Mouse (Mus musculus) MEL (cell line): Measurements from ENCODE around the gene Krt80. TPM values are rescaled to one million over a fixed set of nuclear protein-coding genes. Genes with fewer than 3 reads are reported as not detected.

Experiments used
- DNase-seq: peaks from one replicate; pipeline ENCODE4 v3.0.0; 2011; ENCODE audit warnings: low read depth, low spot score
- H3K27ac ChIP-seq: 2 replicates; pipeline ENCODE4 v1.5.1; 2012; ENCODE audit warnings: low read depth, mild to moderate bottlenecking, control low read depth, low read length, moderate library complexity; ENCODE audit not compliant: control insufficient read depth
- H3K27me3 ChIP-seq, 2 experiments: fragments of 150-350 bp in 1 of 2; sonication (generic) in 1 of 2; 2 replicates each; pipeline ENCODE4 v1.6.1; 2012; ENCODE audit warnings: low read length in 2 of 2, mild to moderate bottlenecking in 2 of 2, improper control_type of control experiment in 1 of 2, moderate library complexity in 1 of 2; ENCODE audit not compliant: insufficient read depth in 2 of 2, control insufficient read depth in 1 of 2
- H3K36me3 ChIP-seq, 2 experiments: 2 replicates each; pipeline ENCODE4 v1.6.1; 2012 to 2014; ENCODE audit warnings: low read length in 2 of 2, improper control_type of control experiment in 1 of 2, inconsistent platforms in 1 of 2, mild to moderate bottlenecking in 1 of 2; ENCODE audit not compliant: insufficient read depth in 2 of 2, control insufficient read depth in 1 of 2
- H3K4me1 ChIP-seq, 2 experiments: fragments of 150-350 bp in 1 of 2; sonication (generic) in 1 of 2; 2 replicates each; pipeline ENCODE4 v1.6.1; 2012; ENCODE audit warnings: low read length in 2 of 2, improper control_type of control experiment in 1 of 2, mild to moderate bottlenecking in 1 of 2; ENCODE audit not compliant: insufficient read depth in 2 of 2, control insufficient read depth in 1 of 2
- H3K4me3 ChIP-seq, 2 experiments: fragments of 150-350 bp in 1 of 2; sonication (generic) in 1 of 2; 2 replicates each; pipeline ENCODE4 v1.5.1; 2012; ENCODE audit warnings: low read depth in 2 of 2, low read length in 2 of 2, mild to moderate bottlenecking in 2 of 2, moderate library complexity in 2 of 2, control low read depth in 1 of 2, improper control_type of control experiment in 1 of 2; ENCODE audit not compliant: control insufficient read depth in 1 of 2, insufficient read depth in 1 of 2
- H3K79me2 ChIP-seq: 2 replicates; pipeline ENCODE4 v1.6.1; 2012; ENCODE audit warnings: mild to moderate bottlenecking, low read length, moderate library complexity; ENCODE audit not compliant: control insufficient read depth, poor library complexity, insufficient read depth
- H3K9ac ChIP-seq: 2 replicates; pipeline ENCODE4 v1.6.1; 2012; ENCODE audit warnings: low read depth, mild to moderate bottlenecking, control low read depth, low read length, moderate library complexity; ENCODE audit not compliant: control insufficient read depth, poor library complexity, severe bottlenecking
- H3K9me3 ChIP-seq: fragments of 150-350 bp; sonication (generic); replicated peaks from 2 replicates; pipeline ENCODE4 v1.6.1; 2012; ENCODE audit warnings: mild to moderate bottlenecking, low read length, improper control_type of control experiment, moderate library complexity; ENCODE audit not compliant: insufficient read depth
- BHLHE40 ChIP-seq: IDR thresholded peaks from 2 replicates; pipeline ENCODE4 v1.6.1; 2012; ENCODE audit warnings: low read depth, mild to moderate bottlenecking, inconsistent platforms, low read length, improper control_type of control experiment, borderline replicate concordance
- CHD1 ChIP-seq: IDR thresholded peaks from 2 replicates; pipeline ENCODE4 v1.6.1; 2012; ENCODE audit warnings: low read depth, mild to moderate bottlenecking, inconsistent platforms, low read length, improper control_type of control experiment
- CTCF ChIP-seq, 3 experiments: IDR thresholded peaks in 2 of 3; conservative IDR thresholded peaks in 1 of 3; 2 replicates each; pipeline ENCODE4 v1.5.1; 2011 to 2012; ENCODE audit warnings: low read length in 3 of 3, low read depth in 2 of 3, mild to moderate bottlenecking in 2 of 3, improper control_type of control experiment in 1 of 3, inconsistent platforms in 1 of 3, mixed read lengths in 1 of 3, moderate library complexity in 1 of 3; ENCODE audit not compliant: control insufficient read depth in 1 of 3, insufficient read depth in 1 of 3, poor library complexity in 1 of 3, severe bottlenecking in 1 of 3
- E2F4 ChIP-seq: IDR thresholded peaks from 2 replicates; pipeline ENCODE4 v1.6.1; 2011; ENCODE audit warnings: low read depth, low read length, improper control_type of control experiment, borderline replicate concordance
- GATA1 ChIP-seq: IDR thresholded peaks from 2 replicates; pipeline ENCODE4 v1.6.1; 2011; ENCODE audit warnings: low read depth, low read length, improper control_type of control experiment
- JUND ChIP-seq: IDR thresholded peaks from 2 replicates; pipeline ENCODE4 v1.6.1; 2011; ENCODE audit warnings: low read depth, mild to moderate bottlenecking, improper control_type of control experiment, low read length
- MAFK ChIP-seq: IDR thresholded peaks from 2 replicates; pipeline ENCODE4 v1.6.1; 2011; ENCODE audit warnings: low read depth, mild to moderate bottlenecking, low read length, improper control_type of control experiment, borderline replicate concordance
- MAX ChIP-seq: IDR thresholded peaks from 2 replicates; pipeline ENCODE4 v1.6.1; 2011; ENCODE audit warnings: low read length, improper control_type of control experiment
- MAZ ChIP-seq: IDR thresholded peaks from 2 replicates; pipeline ENCODE4 v1.6.1; 2012; ENCODE audit warnings: low read depth, mild to moderate bottlenecking, inconsistent platforms, low read length, improper control_type of control experiment
- MXI1 ChIP-seq: IDR thresholded peaks from 2 replicates; pipeline ENCODE4 v1.6.1; 2011; ENCODE audit warnings: mild to moderate bottlenecking, low read depth, low read length, improper control_type of control experiment
- MYB ChIP-seq: IDR thresholded peaks from 2 replicates; pipeline ENCODE4 v1.6.1; 2011; ENCODE audit warnings: mild to moderate bottlenecking, low read depth, low read length, improper control_type of control experiment
- POLR2A ChIP-seq, 2 experiments: IDR thresholded peaks; 2 replicates each; pipeline ENCODE4 v1.6.1; 2011 to 2012; ENCODE audit warnings: low read length in 2 of 2, mild to moderate bottlenecking in 2 of 2, control low read depth in 1 of 2, improper control_type of control experiment in 1 of 2, low read depth in 1 of 2, moderate library complexity in 1 of 2; ENCODE audit not compliant: control insufficient read depth in 1 of 2, insufficient read depth in 1 of 2, poor library complexity in 1 of 2
- POLR2AphosphoS2 ChIP-seq: IDR thresholded peaks from 2 replicates; pipeline ENCODE4 v1.6.1; 2011; ENCODE audit warnings: low read length, improper control_type of control experiment
- POLR2AphosphoS5 ChIP-seq: IDR thresholded peaks from 2 replicates; pipeline ENCODE4 v1.6.1; 2012; ENCODE audit warnings: low read depth, borderline replicate concordance, mild to moderate bottlenecking, inconsistent platforms, low read length, moderate library complexity, mixed read lengths
- RAD21 ChIP-seq: IDR thresholded peaks from 2 replicates; pipeline ENCODE4 v1.6.1; 2011; ENCODE audit warnings: mild to moderate bottlenecking, low read depth, low read length, improper control_type of control experiment
- TAL1 ChIP-seq: IDR thresholded peaks from 2 replicates; pipeline ENCODE4 v1.6.1; 2012; ENCODE audit warnings: mild to moderate bottlenecking, inconsistent platforms, low read length, moderate library complexity, mixed read lengths
- TCF12 ChIP-seq: IDR thresholded peaks from 2 replicates; pipeline ENCODE4 v1.6.1; 2014; ENCODE audit warnings: low read depth, mild to moderate bottlenecking, inconsistent platforms, low read length, improper control_type of control experiment, moderate library complexity
- UBTF ChIP-seq: IDR thresholded peaks from 2 replicates; pipeline ENCODE4 v1.6.1; 2012; ENCODE audit warnings: low read depth, mild to moderate bottlenecking, inconsistent platforms, low read length, improper control_type of control experiment, moderate library complexity, borderline replicate concordance; ENCODE audit not compliant: insufficient read depth
- USF1 ChIP-seq: IDR thresholded peaks from 2 replicates; pipeline ENCODE4 v1.6.1; 2014; ENCODE audit warnings: low read depth, mild to moderate bottlenecking, inconsistent platforms, low read length, improper control_type of control experiment, moderate library complexity
- ZC3H11A ChIP-seq: IDR thresholded peaks from 2 replicates; pipeline ENCODE4 v1.6.1; 2012; ENCODE audit warnings: low read depth, mild to moderate bottlenecking, inconsistent platforms, low read length, improper control_type of control experiment
- ZNF384 ChIP-seq: IDR thresholded peaks from 2 replicates; pipeline ENCODE4 v1.6.1; 2012; ENCODE audit warnings: low read depth, mild to moderate bottlenecking, inconsistent platforms, low read length, improper control_type of control experiment
- polyA plus RNA-seq, 2 experiments: library from polyadenylated mRNA; stranded (reverse) in 1 of 2; unstranded in 1 of 2; fragments of >175 nt in 1 of 2; fragments of >200 nt in 1 of 2; gene quantifications; 2 replicates each; pipeline versions ENCODE4 v1.2.1 to v1.2.4; 2012; ENCODE audit warnings: low replicate concordance in 2 of 2, low read depth in 1 of 2; ENCODE audit not compliant: insufficient read length in 2 of 2, insufficient read depth in 1 of 2, missing spikeins in 1 of 2
- total RNA-seq: library from RNA; depleted of rRNA; stranded (reverse); fragments of 300-350 nt; gene quantifications from 2 replicates; pipeline ENCODE4 v1.2.3, GENCODE M21; 2012

The Krt80 gene
- total and polyA plus RNA-seq, 3 experiments: not detected

DNA sequence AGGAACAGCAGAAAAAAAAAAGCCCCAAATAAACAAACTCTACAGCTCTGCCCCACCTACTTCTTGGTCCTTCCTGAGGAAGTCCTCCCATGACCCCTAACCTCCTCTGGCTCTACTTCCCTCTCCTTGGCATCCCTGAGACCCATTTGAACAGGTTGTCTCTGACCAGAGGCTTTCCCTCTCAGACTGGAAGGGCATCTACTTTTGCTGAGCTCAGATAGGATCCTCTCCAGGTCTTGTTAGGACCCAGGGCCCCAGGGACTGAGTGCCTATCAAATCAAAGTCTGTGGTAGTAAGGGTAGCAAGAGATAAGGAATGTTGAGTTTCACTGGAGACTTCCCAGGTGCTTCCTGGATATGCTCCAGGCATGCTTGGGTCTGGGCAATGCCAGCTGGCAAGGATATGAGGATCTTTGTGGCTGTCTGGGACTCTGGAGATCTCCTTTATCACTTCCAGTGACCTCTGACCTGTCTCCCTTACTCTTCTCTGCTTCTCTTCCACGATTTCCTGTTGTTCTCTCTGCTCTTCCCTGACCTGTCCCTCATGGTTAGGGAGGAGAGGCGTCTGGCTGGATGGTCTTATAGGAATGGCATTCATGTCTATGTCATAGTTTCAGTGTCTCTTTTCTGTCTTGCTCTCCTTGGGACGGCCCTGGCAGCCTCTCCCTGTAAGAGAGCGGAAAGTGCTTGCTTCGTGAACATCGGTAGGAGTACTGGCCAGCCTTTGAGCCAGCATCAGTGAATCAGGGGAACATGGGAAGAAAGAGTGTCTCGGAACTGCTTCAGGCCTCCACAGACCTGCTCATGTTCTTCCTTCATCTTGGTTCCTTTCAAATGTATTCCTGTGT, 2.4 kb upstream of the Krt80 start:
- Histone ChIP-seq H3K36me3 (no peaks in the 10 kb centered on the region), H3K79me2 (no peaks in the 10 kb centered on the region), H3K27ac (no peak overlapping the region), H3K9ac (no peak overlapping the region), H3K4me3 (no peak overlapping the region), H3K4me1 (0 out of 4 replicates have a peak, but pooled peaks cover 0 to 2% of the 10 kb centered on the region in 2 experiments), H3K9me3 (no peaks in the 10 kb centered on the region), H3K27me3 (peaks cover 2 to 4% of the 10 kb centered on the region in 2 experiments; a peak in 3 of 4 replicates)
- no peak for DNase-seq
- TF ChIP-seq GATA1: no peak
- TF ChIP-seq CHD1: no peak
- TF ChIP-seq POLR2AphosphoS2: no peak
- TF ChIP-seq ZC3H11A: no peak

DNA sequence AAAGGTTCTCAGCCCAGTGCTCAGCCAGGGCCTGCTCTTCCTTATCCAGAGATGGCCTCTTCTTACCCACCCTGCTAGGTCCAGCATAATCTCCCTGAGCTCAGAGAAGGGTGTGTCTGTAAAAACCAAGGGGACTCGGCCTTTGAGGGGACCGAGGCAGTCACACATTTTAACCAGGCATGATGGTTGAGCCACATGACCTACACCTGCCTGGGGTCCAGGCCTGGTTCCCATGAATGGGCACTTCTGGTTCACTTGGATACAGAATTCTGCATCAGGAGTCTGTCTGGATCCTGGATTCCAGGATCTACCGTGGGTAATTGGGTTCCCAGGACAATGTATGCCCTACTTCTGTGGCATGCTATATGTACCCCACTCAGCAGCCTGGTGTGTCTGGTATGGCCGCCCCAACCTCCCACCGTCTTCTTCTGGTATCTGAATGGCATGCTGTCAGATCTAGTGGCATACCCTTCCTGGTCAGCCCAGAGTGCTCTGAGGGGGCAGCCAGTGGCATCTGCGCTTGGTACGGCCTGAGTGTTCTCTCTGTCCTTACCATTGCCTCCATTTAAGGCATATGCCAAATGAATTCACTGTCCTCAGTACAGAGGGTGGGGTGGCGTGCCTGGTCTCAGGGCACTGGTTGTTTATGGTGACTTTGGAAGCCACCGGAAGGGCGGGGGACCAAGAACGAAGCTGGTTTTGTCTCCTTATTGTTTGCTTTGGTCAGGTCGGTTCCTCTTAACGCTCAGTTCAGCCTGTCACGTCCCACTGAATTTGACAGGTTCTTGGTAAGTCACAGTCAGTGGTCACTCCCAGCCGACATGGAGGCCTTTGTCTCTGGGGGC, 1.4 kb upstream of the Krt80 start:
- TF ChIP-seq CTCF (IDR thresholded peaks at IDR 0.05 in 2 of 3, conservative IDR thresholded peaks at IDR 0.05 in 1 of 3; ENCODE audit: control insufficient read depth in 1 of 3, insufficient read depth in 1 of 3, low read depth in 2 of 3, low read length in 3 of 3, poor library complexity in 1 of 3, severe bottlenecking in 1 of 3): no peak
- no peak for TF ChIP-seq MYB
- TF ChIP-seq TCF12: no peak
- no peak for TF ChIP-seq POLR2AphosphoS2
- no peak for TF ChIP-seq BHLHE40
- TF ChIP-seq ZNF384: no peak
- TF ChIP-seq MAX: no peak
- no peak for TF ChIP-seq MAZ
- TF ChIP-seq MAFK: no peak
- TF ChIP-seq TAL1: no peak
- no peak for TF ChIP-seq MXI1
- no peak for TF ChIP-seq UBTF
- no peak for TF ChIP-seq USF1
- TF ChIP-seq RAD21: no peak
- no peak for TF ChIP-seq POLR2AphosphoS5
- no peak for TF ChIP-seq JUND
- TF ChIP-seq CHD1: no peak
- no peak for TF ChIP-seq E2F4
- TF ChIP-seq POLR2A (IDR thresholded peaks at IDR 0.05; ENCODE audit: control insufficient read depth in 1 of 2, insufficient read depth in 1 of 2, low read depth in 1 of 2, low read length in 2 of 2, poor library complexity in 1 of 2): no peak
- no peak overlapping the region for H3K9ac ChIP-seq
- H3K79me2 ChIP-seq: no peaks in the 10 kb centered on the region
- H3K4me3 ChIP-seq: no peak overlapping the region
- H3K9me3 ChIP-seq: no peaks in the 10 kb centered on the region
- no peak for DNase-seq
- peaks cover 0 to 4% of the 10 kb centered on the region in 2 experiments; a peak in 1 of 4 replicates for H3K27me3 ChIP-seq
- no peak overlapping the region for H3K27ac ChIP-seq
- H3K4me1 ChIP-seq: 0 out of 4 replicates have a peak, but pooled peaks cover 0 to 1% of the 10 kb centered on the region in 2 experiments
- H3K36me3 ChIP-seq: no peaks in the 10 kb centered on the region
